Mouse (Mus musculus): ENCODE measurements around the gene Cox20. TPM values are rescaled to one million over a fixed set of nuclear protein-coding genes. Genes with fewer than 3 reads are reported as not detected.
A peak's percentile ranks its signal among the peaks of the same experiment; 100 is the strongest.

Gene Cox20
- polyA plus RNA-seq, 1 experiment: 26.5 TPM

DNA sequence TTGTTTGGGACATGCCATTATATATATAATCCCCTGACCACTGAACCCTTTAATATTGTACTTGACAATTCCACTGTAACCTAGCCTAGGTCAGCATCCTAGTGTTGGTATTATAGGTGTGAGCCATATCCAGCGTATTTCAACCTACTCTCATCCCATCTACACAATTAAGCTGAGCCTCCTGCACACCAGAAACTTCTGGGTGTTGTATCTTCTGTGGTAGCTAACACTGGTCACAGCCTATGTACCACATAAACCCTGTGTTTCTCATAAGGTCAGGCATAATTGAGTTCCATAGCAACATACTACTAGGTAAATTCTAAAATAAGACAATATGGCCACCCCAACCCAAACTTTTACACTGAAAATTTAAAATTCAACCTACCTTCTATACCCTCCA lies 4.3 kb downstream of the Cox20 start:
- Histone ChIP-seq H3K9ac (ENCODE audit: low read depth, poor library complexity, severe bottlenecking) (no peak overlapping the region), H3K27ac (ENCODE audit: insufficient read depth, low read length) (0 out of 2 replicates have a peak overlapping the region, but pooled peaks have one; percentile 24), H3K36me3 (ENCODE audit: control insufficient read depth, insufficient read depth, low read length, poor library complexity, severe bottlenecking) (peaks cover 68% of the 10 kb centered on the region), H3K9me3 (replicated peaks; ENCODE audit: control insufficient read depth, insufficient read depth, low read length, poor library complexity, severe bottlenecking) (no peaks in the 10 kb centered on the region), H3K4me3 (ENCODE audit: low read depth, low read length) (no peak overlapping the region), H3K27me3 (ENCODE audit: control insufficient read depth, insufficient read depth, low read length, poor library complexity, severe bottlenecking) (no peaks in the 10 kb centered on the region), H3K4me1 (ENCODE audit: control insufficient read depth, insufficient read depth, low read length) (no peaks in the 10 kb centered on the region)
- TF ChIP-seq EP300 (IDR thresholded peaks at IDR 0.05; ENCODE audit: insufficient read depth, low read depth, low read length): no peak
- no peak for TF ChIP-seq CTCF (IDR thresholded peaks at IDR 0.05; ENCODE audit: low read depth, low read length)
- TF ChIP-seq POLR2A (IDR thresholded peaks at IDR 0.05; ENCODE audit: insufficient read depth, low read length): no peak

DNA sequence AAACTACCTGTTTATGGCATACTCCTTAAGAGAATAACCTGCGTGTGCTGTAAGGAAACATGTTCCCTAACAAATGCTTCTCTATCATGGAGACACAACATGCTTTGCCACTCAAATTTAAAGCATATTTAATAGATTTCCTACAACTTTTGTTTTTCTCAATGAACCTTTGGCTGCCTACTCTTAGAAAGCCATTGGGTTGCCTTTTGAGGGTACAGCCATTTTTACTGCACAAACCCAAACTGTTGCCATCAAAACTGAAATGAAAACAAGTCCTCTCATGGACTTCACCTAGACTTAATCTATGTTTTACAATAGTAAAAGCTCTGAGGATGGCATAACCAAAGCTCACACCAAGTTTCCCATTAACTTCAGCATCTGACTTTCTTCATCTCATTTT lies 5.6 kb downstream of the Cox20 start:
- Histone ChIP-seq H3K4me1 (ENCODE audit: control insufficient read depth, insufficient read depth, low read length) (no peaks in the 10 kb centered on the region), H3K4me3 (ENCODE audit: low read depth, low read length) (no peak overlapping the region), H3K36me3 (ENCODE audit: control insufficient read depth, insufficient read depth, low read length, poor library complexity, severe bottlenecking) (peaks cover 79% of the 10 kb centered on the region), H3K9me3 (replicated peaks; ENCODE audit: control insufficient read depth, insufficient read depth, low read length, poor library complexity, severe bottlenecking) (no peaks in the 10 kb centered on the region), H3K9ac (ENCODE audit: low read depth, poor library complexity, severe bottlenecking) (no peak overlapping the region), H3K27ac (ENCODE audit: insufficient read depth, low read length) (no peak overlapping the region), H3K27me3 (ENCODE audit: control insufficient read depth, insufficient read depth, low read length, poor library complexity, severe bottlenecking) (no peaks in the 10 kb centered on the region)
- no peak for TF ChIP-seq CTCF (IDR thresholded peaks at IDR 0.05; ENCODE audit: low read depth, low read length)
- no peak for TF ChIP-seq POLR2A (IDR thresholded peaks at IDR 0.05; ENCODE audit: insufficient read depth, low read length)
- TF ChIP-seq EP300 (IDR thresholded peaks at IDR 0.05; ENCODE audit: insufficient read depth, low read depth, low read length): no peak

DNA sequence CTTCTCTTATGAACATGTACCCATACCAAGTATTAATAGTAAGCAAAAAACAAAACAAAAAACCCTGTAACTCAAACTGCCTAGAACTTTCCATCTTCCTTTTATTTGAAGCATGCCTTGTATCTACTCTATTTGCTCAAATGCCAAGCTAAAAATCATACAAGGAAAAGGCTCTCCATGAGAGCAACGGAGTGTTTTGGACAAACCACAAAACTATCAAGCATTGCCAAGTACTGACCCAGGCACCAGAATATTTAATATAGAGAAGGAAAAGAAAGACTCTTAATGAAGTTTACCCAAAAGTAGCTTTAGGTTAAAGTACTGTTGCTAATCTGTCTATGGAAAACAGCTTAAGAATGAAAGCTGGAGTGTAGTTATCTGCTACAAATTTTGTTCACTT lies 7.4 kb downstream of the Cox20 start:
- no peak for TF ChIP-seq POLR2A (IDR thresholded peaks at IDR 0.05; ENCODE audit: insufficient read depth, low read length)
- TF ChIP-seq EP300 (IDR thresholded peaks at IDR 0.05; ENCODE audit: insufficient read depth, low read depth, low read length): no peak
- H3K4me3 ChIP-seq (ENCODE audit: low read depth, low read length): no peak overlapping the region
- no peaks in the 10 kb centered on the region for H3K9me3 ChIP-seq (replicated peaks; ENCODE audit: control insufficient read depth, insufficient read depth, low read length, poor library complexity, severe bottlenecking)
- H3K4me1 ChIP-seq (ENCODE audit: control insufficient read depth, insufficient read depth, low read length): no peaks in the 10 kb centered on the region
- no peaks in the 10 kb centered on the region for H3K27me3 ChIP-seq (ENCODE audit: control insufficient read depth, insufficient read depth, low read length, poor library complexity, severe bottlenecking)
- peaks cover 86% of the 10 kb centered on the region for H3K36me3 ChIP-seq (ENCODE audit: control insufficient read depth, insufficient read depth, low read length, poor library complexity, severe bottlenecking)
- H3K9ac ChIP-seq (ENCODE audit: low read depth, poor library complexity, severe bottlenecking): no peak overlapping the region
- H3K27ac ChIP-seq (ENCODE audit: insufficient read depth, low read length): no peak overlapping the region

DNA sequence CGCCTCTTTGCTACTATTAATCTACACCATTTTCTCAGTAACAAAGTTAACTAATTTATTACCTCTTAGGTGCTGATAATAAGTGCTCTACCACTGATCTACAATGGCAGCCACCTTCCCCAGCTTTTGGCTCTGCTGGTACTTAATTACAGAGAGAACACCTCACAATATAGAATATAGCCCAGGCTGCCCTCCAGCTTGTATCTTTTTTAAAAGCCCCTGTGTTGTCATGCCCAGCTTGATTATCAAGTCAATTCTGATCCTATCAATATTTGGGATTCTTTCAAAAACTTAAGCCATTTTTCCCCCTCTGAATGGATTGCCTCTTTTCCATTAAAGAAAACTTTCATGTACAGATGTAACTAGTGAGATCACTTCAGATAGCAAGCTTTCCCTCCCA lies 8.0 kb downstream of the Cox20 start:
- H3K36me3 ChIP-seq (ENCODE audit: control insufficient read depth, insufficient read depth, low read length, poor library complexity, severe bottlenecking): peaks cover 87% of the 10 kb centered on the region
- no peaks in the 10 kb centered on the region for H3K27me3 ChIP-seq (ENCODE audit: control insufficient read depth, insufficient read depth, low read length, poor library complexity, severe bottlenecking)
- no peak overlapping the region for H3K27ac ChIP-seq (ENCODE audit: insufficient read depth, low read length)
- no peak overlapping the region for H3K9ac ChIP-seq (ENCODE audit: low read depth, poor library complexity, severe bottlenecking)
- H3K4me3 ChIP-seq (ENCODE audit: low read depth, low read length): no peak overlapping the region
- no peaks in the 10 kb centered on the region for H3K9me3 ChIP-seq (replicated peaks; ENCODE audit: control insufficient read depth, insufficient read depth, low read length, poor library complexity, severe bottlenecking)
- H3K4me1 ChIP-seq (ENCODE audit: control insufficient read depth, insufficient read depth, low read length): no peaks in the 10 kb centered on the region
- TF ChIP-seq POLR2A (IDR thresholded peaks at IDR 0.05; ENCODE audit: insufficient read depth, low read length): no peak
- no peak for TF ChIP-seq EP300 (IDR thresholded peaks at IDR 0.05; ENCODE audit: insufficient read depth, low read depth, low read length)
- no peak for TF ChIP-seq CTCF (IDR thresholded peaks at IDR 0.05; ENCODE audit: low read depth, low read length)

DNA sequence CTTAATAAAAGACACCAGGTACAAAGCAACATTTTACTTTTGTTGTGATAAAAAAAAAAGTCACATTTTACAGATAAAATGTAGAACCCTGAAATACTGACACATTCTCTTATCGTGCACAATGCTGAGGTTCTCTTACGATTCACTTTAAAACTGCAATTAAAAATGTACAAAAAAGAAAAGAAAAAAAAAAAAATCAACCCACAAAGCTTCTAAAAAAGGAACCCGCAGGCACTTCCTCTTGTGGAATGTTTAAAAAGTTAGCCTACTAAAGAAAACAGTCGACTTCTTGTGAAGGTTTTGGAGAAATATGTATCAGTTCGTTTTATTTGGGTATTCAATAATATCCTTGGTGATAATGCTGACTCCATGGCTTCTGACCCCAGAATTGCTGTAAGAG lies 10.1 kb downstream of the Cox20 start:
- H3K36me3 ChIP-seq (ENCODE audit: control insufficient read depth, insufficient read depth, low read length, poor library complexity, severe bottlenecking): peaks cover 88% of the 10 kb centered on the region
- no peak overlapping the region for H3K9ac ChIP-seq (ENCODE audit: low read depth, poor library complexity, severe bottlenecking)
- no peaks in the 10 kb centered on the region for H3K4me1 ChIP-seq (ENCODE audit: control insufficient read depth, insufficient read depth, low read length)
- H3K27ac ChIP-seq (ENCODE audit: insufficient read depth, low read length): no peak overlapping the region
- no peak overlapping the region for H3K4me3 ChIP-seq (ENCODE audit: low read depth, low read length)
- H3K9me3 ChIP-seq (replicated peaks; ENCODE audit: control insufficient read depth, insufficient read depth, low read length, poor library complexity, severe bottlenecking): no peaks in the 10 kb centered on the region
- no peaks in the 10 kb centered on the region for H3K27me3 ChIP-seq (ENCODE audit: control insufficient read depth, insufficient read depth, low read length, poor library complexity, severe bottlenecking)
- TF ChIP-seq POLR2A (IDR thresholded peaks at IDR 0.05; ENCODE audit: insufficient read depth, low read length) (no peak), CTCF (IDR thresholded peaks at IDR 0.05; ENCODE audit: low read depth, low read length) (no peak), EP300 (IDR thresholded peaks at IDR 0.05; ENCODE audit: insufficient read depth, low read depth, low read length) (no peak)

DNA sequence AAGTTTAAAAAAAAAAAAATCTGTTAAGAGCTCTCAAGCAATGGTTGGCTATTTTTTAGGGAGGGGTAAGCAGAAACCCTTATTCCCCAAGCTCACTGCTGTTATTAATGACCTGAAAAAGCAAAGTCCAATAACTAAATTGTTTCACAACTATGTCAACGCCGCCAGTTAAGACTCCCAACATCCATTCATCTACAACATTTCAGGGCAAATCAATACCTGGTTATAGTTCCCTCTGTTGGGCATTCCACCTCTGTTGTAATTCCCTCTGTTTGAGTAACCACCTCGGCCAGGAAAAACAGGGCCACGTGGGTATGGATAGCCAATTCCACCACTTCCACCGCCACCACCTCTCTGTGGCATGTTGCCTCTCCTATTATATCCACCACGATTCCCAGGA lies 11.0 kb downstream of the Cox20 start:
- H3K27ac ChIP-seq (ENCODE audit: insufficient read depth, low read length): no peak overlapping the region
- no peaks in the 10 kb centered on the region for H3K27me3 ChIP-seq (ENCODE audit: control insufficient read depth, insufficient read depth, low read length, poor library complexity, severe bottlenecking)
- no peak overlapping the region for H3K9ac ChIP-seq (ENCODE audit: low read depth, poor library complexity, severe bottlenecking)
- H3K4me1 ChIP-seq (ENCODE audit: control insufficient read depth, insufficient read depth, low read length): no peaks in the 10 kb centered on the region
- no peak overlapping the region for H3K4me3 ChIP-seq (ENCODE audit: low read depth, low read length)
- no peak for TF ChIP-seq EP300 (IDR thresholded peaks at IDR 0.05; ENCODE audit: insufficient read depth, low read depth, low read length)
- TF ChIP-seq CTCF (IDR thresholded peaks at IDR 0.05; ENCODE audit: low read depth, low read length): no peak
- TF ChIP-seq POLR2A (IDR thresholded peaks at IDR 0.05; ENCODE audit: insufficient read depth, low read length): no peak
- H3K36me3 ChIP-seq (ENCODE audit: control insufficient read depth, insufficient read depth, low read length, poor library complexity, severe bottlenecking): peaks cover 92% of the 10 kb centered on the region
- H3K9me3 ChIP-seq (replicated peaks; ENCODE audit: control insufficient read depth, insufficient read depth, low read length, poor library complexity, severe bottlenecking): no peaks in the 10 kb centered on the region

All from ES-Bruce4 (cell line).